ENCODE assay signal across 17 mouse cellular contexts in genomic region chr15:84258602-84259355, GRCm38 (mm10). TPM values are rescaled to one million over a fixed set of nuclear protein-coding genes. Genes with fewer than 3 reads are reported as not detected.
DNase-seq lines count a peak whose midpoint lies in the region; ATAC-seq lines count a peak whose summit lies in the region.
"Had no signal": no experiment of that assay in that cellular context is flagged by ENCODE, and none has a peak within 500 bp of the region (broad histone marks: within the 10 kb centered on the region; RNA-seq: fewer than 3 reads in every experiment).

No protein-coding gene starts in this region.

- no peak for DNase-seq in heart, adult 8-10 months (ENCODE audit: low spot score)
- DNase-seq in midbrain, embryonic 11.5 days (ENCODE audit: low spot score, missing footprints) = no peak
- peak; percentile 54 for DNase-seq in c-Kit-positive CD71-positive TER-119-negative erythroid progenitor cells, embryonic 14.5 days (ENCODE audit: low read depth)
- DNase-seq in midbrain, embryonic 14.5 days = no peak
- no peak for DNase-seq in Muller cell, postnatal 12 days (ENCODE audit: inconsistent ontology term)
- DNase-seq: cerebellum, adult 11-12 months; gastrocnemius, postnatal 14 days; heart, postnatal 10 days; thymus, adult 18-20 months had no signal

- 0 out of 2 replicates have a peak overlapping the region, but pooled peaks have one; percentile 15 for H3K9ac ChIP-seq in heart, embryonic 12.5 days
- H3K9ac ChIP-seq in midbrain, embryonic 11.5 days (ENCODE audit: low read length) = no peak overlapping the region
- no peak overlapping the region for H3K9ac ChIP-seq in midbrain, embryonic 15.5 days
- no peak overlapping the region for H3K9ac ChIP-seq in midbrain, embryonic 14.5 days (replicated peaks; ENCODE audit: low read length)
- no peak overlapping the region for H3K9ac ChIP-seq in forebrain, embryonic 16.5 days (replicated peaks; ENCODE audit: low read depth, low read length)
- H3K9ac ChIP-seq: lung, embryonic 15.5 days had no signal

- no peaks in the 10 kb centered on the region for H3K27me3 ChIP-seq in heart, embryonic 12.5 days (replicated peaks)
- H3K27me3 ChIP-seq in midbrain, embryonic 11.5 days (ENCODE audit: control insufficient read depth, insufficient read depth, low read length) = peaks cover 8% of the 10 kb centered on the region; the same call in 1 of the 2 replicates
- H3K27me3 ChIP-seq in midbrain, embryonic 15.5 days (replicated peaks) = 0 out of 2 replicates have a peak, but pooled peaks cover 7% of the 10 kb centered on the region
- H3K27me3 ChIP-seq in midbrain, embryonic 14.5 days (ENCODE audit: control insufficient read depth, insufficient read depth, low read length) = peaks cover 2% of the 10 kb centered on the region; the same call in 1 of the 2 replicates
- no peaks in the 10 kb centered on the region; the same call in 1 of the 2 replicates for H3K27me3 ChIP-seq in forebrain, embryonic 16.5 days (replicated peaks; ENCODE audit: control insufficient read depth, insufficient read depth, low read length)
- H3K27me3 ChIP-seq: lung, embryonic 15.5 days had no signal

- no peak overlapping the region for H3K27ac ChIP-seq in heart, embryonic 12.5 days (ENCODE audit: poor library complexity, severe bottlenecking)
- H3K27ac ChIP-seq in midbrain, embryonic 11.5 days (ENCODE audit: low read depth, low read length) = peak overlapping the region; percentile 42
- H3K27ac ChIP-seq in midbrain, embryonic 15.5 days = no peak overlapping the region
- H3K27ac ChIP-seq in midbrain, embryonic 14.5 days (replicated peaks; ENCODE audit: low read depth, low read length) = peak overlapping the region; percentile 32
- H3K27ac ChIP-seq in forebrain, embryonic 16.5 days (ENCODE audit: low read length) = no peak overlapping the region
- H3K27ac ChIP-seq: lung, embryonic 15.5 days had no signal

- H3K4me2 ChIP-seq in heart, embryonic 12.5 days = no peak overlapping the region
- no peak overlapping the region for H3K4me2 ChIP-seq in midbrain, embryonic 11.5 days
- H3K4me2 ChIP-seq in midbrain, embryonic 15.5 days = no peak overlapping the region
- H3K4me2 ChIP-seq in midbrain, embryonic 14.5 days (ENCODE audit: low read length) = no peak overlapping the region
- no peak overlapping the region for H3K4me2 ChIP-seq in forebrain, embryonic 16.5 days (ENCODE audit: low read length)
- H3K4me2 ChIP-seq: lung, embryonic 15.5 days had no signal

- no peak overlapping the region for H3K4me3 ChIP-seq in heart, embryonic 12.5 days
- no peak overlapping the region for H3K4me3 ChIP-seq in midbrain, embryonic 11.5 days (ENCODE audit: low read depth, low read length)
- no peak overlapping the region for H3K4me3 ChIP-seq in midbrain, embryonic 15.5 days
- H3K4me3 ChIP-seq in midbrain, embryonic 14.5 days (replicated peaks; ENCODE audit: low read depth, low read length) = no peak overlapping the region
- no peak overlapping the region for H3K4me3 ChIP-seq in forebrain, embryonic 16.5 days (replicated peaks; ENCODE audit: low read length)
- H3K4me3 ChIP-seq: lung, embryonic 15.5 days had no signal

- peaks cover 10% of the 10 kb centered on the region; the same call in 1 of the 2 replicates for H3K36me3 ChIP-seq in heart, embryonic 12.5 days
- no peaks in the 10 kb centered on the region for H3K36me3 ChIP-seq in midbrain, embryonic 11.5 days (ENCODE audit: control insufficient read depth, insufficient read depth, low read length)
- H3K36me3 ChIP-seq in midbrain, embryonic 15.5 days (replicated peaks) = no peaks in the 10 kb centered on the region
- H3K36me3 ChIP-seq in midbrain, embryonic 14.5 days (ENCODE audit: control insufficient read depth, insufficient read depth, low read length) = no peaks in the 10 kb centered on the region
- no peaks in the 10 kb centered on the region for H3K36me3 ChIP-seq in forebrain, embryonic 16.5 days (ENCODE audit: control insufficient read depth, insufficient read depth)
- H3K36me3 ChIP-seq: lung, embryonic 15.5 days had no signal

- no peak for ATAC-seq in heart, embryonic 12.5 days (ENCODE audit: insufficient number of reproducible peaks, low FRiP score)
- no peak for ATAC-seq in midbrain, embryonic 11.5 days (ENCODE audit: low FRiP score)
- no peak for ATAC-seq in midbrain, embryonic 15.5 days (replicated peaks)
- ATAC-seq in midbrain, embryonic 14.5 days (ENCODE audit: low FRiP score, low TSS enrichment) = no peak
- ATAC-seq in forebrain, embryonic 16.5 days = no peak
- ATAC-seq: activated CD4-positive, CD25-positive, alpha-beta regulatory T cell, adult 4 months; CD4-positive, CD25-positive, alpha-beta regulatory T cell, adult 4 months; forebrain, embryonic 14.5 days; inflammation-experienced regulatory T-cells, adult 6 months had no signal

- 72% methylated on average over 9 of the region's 9 CpGs for WGBS in heart, embryonic 12.5 days
- WGBS in midbrain, embryonic 11.5 days = 36% methylated on average over 9 of the region's 9 CpGs
- WGBS in midbrain, embryonic 15.5 days = 44% methylated on average over 9 of the region's 9 CpGs
- 34% methylated on average over 9 of the region's 9 CpGs for WGBS in midbrain, embryonic 14.5 days
- 52% methylated on average over 9 of the region's 9 CpGs for WGBS in forebrain, embryonic 16.5 days

- H3K4me1 ChIP-seq in heart, embryonic 12.5 days (replicated peaks) = peaks cover 74% of the 10 kb centered on the region
- H3K4me1 ChIP-seq in midbrain, embryonic 11.5 days (ENCODE audit: control insufficient read depth, insufficient read depth, low read length) = peaks cover 24% of the 10 kb centered on the region
- H3K4me1 ChIP-seq in midbrain, embryonic 15.5 days = peaks cover 50% of the 10 kb centered on the region
- H3K4me1 ChIP-seq in midbrain, embryonic 14.5 days (ENCODE audit: control insufficient read depth, insufficient read depth, low read length) = peaks cover 50% of the 10 kb centered on the region
- H3K4me1 ChIP-seq in forebrain, embryonic 16.5 days (replicated peaks; ENCODE audit: control insufficient read depth, insufficient read depth, low read length) = peaks cover 14% of the 10 kb centered on the region

- H3K9me3 ChIP-seq in heart, embryonic 12.5 days (replicated peaks) = no peaks in the 10 kb centered on the region
- no peaks in the 10 kb centered on the region for H3K9me3 ChIP-seq in midbrain, embryonic 11.5 days (ENCODE audit: control insufficient read depth, low read length)
- H3K9me3 ChIP-seq in midbrain, embryonic 15.5 days = no peaks in the 10 kb centered on the region
- no peaks in the 10 kb centered on the region for H3K9me3 ChIP-seq in midbrain, embryonic 14.5 days (ENCODE audit: control insufficient read depth, low read length)
- no peaks in the 10 kb centered on the region for H3K9me3 ChIP-seq in forebrain, embryonic 16.5 days (ENCODE audit: control insufficient read depth, low read length)
- H3K9me3 ChIP-seq: lung, embryonic 15.5 days had no signal

RNA-seq across cellular contexts. Expression of gene Parvb, which starts 26.9 kb away (rescaled TPM):
- 13.5 and 13.8 TPM in 2 replicates for polyA plus RNA-seq in heart, embryonic 12.5 days (2016; fragmentation: Nextera tagmentation; extraction: Ambion mirVana)
- total RNA-seq in heart, adult 8-10 months (2022) = 100 to 1,000 TPM in 2 of 4 experiments, 10 to 100 TPM in 2; 78.8 to 113 (median 105) TPM
- polyA plus RNA-seq in midbrain, embryonic 11.5 days (2014; fragmentation: Nextera tagmentation; extraction: Ambion mirVana) = 10.2 and 10.8 TPM in 2 replicates
- polyA plus RNA-seq in midbrain, embryonic 15.5 days (2015; fragmentation: Nextera tagmentation; extraction: Ambion mirVana) = 4.2 and 5.4 TPM in 2 replicates
- polyA plus RNA-seq in midbrain, embryonic 14.5 days (2014; fragmentation: Nextera tagmentation; extraction: Ambion mirVana) = 4.4 and 4.9 TPM in 2 replicates
- 2.2 and 2.8 TPM in 2 replicates for polyA plus RNA-seq in forebrain, embryonic 16.5 days (2015; fragmentation: Nextera tagmentation; extraction: Ambion mirVana)

Comparison
In these comparisons a context has a peak if more than half of its experiments do, and no peak if none do; other contexts are left out.
1. H3K27ac ChIP-seq: peak in midbrain, embryonic 11.5 days (single experiment) and midbrain, embryonic 14.5 days (single experiment); none in heart, embryonic 12.5 days (single experiment), midbrain, embryonic 15.5 days (single experiment) and forebrain, embryonic 16.5 days (single experiment).